Mouse (Mus musculus) urinary bladder, postnatal 25 days (tissue): ENCODE data around the gene Rhov.
A peak's percentile ranks its signal among the peaks of the same experiment; 100 is the strongest.

Source experiments
- DNase-seq: peaks from one replicate; pipeline ENCODE4 v3.0.0; 2022; ENCODE audit warnings: low spot score

The Rhov gene

DNA sequence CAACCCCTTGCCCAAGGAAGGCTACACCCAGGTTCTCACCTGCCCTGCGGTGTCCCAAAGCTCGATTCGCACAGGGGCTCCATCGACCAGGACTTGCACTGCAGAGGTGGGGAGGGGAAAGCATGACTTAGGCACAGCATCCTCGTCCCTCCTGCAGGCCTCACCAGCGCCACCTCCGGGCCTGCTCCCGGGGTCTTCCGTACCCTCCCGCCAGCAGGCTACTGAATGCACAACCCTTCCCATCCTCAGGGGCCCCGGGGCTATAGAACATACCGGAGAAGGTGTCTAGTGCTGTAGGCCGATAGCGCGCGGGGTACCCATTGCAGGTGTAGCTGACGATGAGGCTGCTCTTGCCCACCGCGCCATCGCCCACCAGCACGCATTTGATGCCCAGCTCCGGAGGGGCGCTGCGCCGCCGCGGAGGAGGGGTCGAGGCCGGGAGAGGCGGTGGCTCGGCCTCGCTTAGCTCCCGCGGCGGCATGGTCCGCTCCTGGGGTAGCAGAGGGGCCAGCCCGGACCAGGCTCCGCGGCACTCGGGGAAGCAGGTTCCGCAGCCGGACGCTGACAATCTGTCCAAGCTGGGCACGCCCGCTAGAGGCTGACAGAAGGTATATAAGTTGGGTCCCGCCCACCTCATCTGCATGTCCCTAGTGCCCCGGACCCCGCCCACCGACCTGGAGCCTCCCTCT lies at the start of gene Rhov:
Gene Rhov (minus strand): TSS at position 630 of the 689 bp plus-strand sequence.
- DNase-seq = peak; percentile 71

DNA sequence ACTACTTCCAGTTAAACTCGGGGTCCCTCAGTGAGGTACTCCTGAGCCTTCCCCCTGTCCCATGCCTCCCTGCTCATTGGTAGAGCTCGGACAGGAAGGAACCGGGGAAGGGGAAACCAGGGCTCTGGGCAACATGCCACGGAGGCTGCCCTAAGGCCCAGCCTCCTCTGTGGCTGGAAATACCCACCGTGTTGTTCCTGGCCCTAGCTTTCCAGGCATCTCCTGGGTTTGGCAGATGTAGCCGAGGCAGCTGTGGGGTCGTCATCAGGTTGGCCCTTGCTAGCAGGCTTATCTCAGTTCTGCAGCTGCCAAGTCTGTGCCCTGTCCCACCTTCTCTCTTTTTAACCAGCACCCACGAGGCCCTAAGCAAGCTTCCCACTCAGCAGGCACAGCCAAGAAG lies 49.5 kb upstream of the Rhov start:
- DNase-seq = no peak

DNA sequence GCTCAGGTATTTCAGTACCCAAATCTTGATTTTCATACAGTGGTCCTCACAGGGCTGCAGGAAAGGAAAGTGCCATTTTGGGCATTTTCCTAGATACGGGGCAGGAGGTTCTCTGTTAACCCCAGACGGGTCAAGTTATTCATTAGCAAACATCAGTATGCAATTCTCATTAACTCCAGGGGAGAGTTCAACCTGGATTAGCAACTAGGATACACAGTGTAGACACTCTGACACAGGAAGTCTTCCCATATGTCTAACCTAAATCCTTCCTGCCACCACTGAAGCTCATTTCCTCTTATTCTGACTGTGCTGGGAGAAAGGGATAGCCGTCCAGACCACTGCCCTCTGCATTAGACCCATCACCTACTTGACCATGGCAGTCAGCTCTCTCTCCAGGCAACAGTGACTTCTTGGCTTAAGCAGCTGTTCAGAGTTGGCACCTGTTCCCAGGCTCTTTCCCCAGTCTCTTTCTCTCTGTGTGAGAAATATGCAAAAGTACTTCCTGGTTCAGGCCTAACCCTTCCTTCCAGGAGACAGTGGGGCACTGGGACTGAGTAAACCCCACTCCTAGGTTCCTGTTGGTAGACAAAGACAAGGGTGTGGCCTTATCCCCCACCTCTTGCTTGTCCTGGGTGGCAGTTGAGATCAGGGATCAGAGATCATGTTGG lies 47.1 kb upstream of the Rhov start:
- no peak for DNase-seq

DNA sequence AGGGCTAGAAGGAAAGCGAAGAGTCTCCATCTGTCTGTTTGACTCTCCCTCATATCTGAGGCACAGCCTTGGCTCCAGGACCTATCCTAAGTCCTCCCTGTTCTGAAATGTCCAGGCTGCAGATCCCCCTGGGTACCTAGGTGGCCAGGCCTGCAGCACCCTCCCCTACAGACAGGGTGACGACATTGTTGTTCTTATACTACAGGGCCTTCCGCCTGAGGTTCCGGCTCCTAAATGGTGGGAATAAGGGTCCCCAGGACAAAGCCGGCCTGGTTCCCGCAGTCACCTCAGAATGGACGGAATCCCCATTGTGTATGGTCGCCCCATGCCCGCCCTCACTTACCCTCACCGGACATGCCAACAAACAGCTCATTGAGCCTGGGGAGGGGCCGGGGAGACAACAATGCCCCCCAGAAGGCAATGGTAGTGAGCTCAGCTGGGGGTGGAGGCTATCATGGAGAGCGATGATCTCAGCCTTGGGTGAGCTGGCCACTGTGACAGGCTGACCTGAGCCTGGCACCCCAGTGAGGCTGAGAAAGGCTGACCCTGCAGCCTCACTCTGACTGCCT lies 43.8 kb upstream of the Rhov start:
- no peak for DNase-seq

DNA sequence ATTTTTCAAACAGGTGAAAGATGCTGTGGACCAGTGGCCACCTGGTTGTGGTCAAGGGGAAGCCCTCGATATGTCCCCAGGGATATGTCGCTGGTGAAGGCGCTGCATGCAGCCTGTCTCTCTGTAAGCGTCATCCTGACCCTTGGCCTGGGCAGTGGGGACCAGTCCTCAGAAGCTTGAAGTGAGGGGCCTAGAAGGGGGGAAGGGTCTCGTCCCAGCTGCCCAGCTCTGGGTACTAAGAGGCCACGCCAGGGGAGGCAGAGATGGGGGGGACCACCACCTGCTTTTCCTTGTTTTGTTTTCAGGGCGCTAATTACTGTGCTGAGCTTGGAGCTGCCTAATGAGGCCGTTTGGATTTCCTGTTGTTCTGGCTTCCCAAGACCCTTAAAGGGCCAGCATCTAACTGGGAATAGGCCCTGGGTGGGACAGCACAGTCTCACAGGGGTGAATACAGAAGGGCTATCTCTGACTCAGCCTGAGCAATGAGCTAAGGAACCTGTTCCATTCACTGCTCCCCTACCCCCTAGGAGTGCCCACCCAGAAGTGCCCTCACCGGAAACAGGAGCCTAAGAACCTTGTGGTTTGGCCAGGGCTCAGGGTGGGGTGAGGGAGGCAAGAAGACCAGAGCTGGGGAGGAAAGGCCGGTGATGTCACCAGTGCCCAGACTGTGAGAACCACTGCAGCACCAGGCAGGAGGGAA lies 42.9 kb upstream of the Rhov start:
- no peak for DNase-seq

DNA sequence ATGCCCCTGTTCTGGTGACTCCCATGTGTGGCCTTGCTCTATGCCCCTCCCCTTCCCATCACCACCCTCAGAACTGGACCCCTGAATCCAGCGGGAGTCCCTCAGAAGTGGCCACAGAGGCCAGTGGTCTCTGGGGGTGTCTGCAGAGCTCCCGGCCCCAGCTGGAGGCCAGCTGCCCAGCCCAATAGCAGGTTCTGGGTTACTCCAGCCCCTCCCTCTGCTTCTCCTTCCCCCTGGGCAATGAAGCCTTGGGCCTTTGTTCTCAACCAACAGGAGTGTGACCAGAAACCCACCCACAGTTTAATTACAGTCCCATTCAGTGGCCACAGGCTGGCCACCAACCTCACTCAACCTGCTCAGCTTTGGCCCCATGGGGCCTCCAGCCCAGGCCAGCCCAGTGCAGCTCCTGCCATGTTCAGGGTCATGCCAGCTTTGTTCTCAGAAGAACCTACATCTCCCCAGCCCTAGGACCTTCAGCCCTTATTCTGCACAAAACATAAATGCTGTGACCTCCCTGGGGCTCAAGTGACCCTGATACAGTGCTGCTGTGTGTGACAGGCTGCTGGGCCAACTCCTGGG lies 41.4 kb upstream of the Rhov start:
- no peak for DNase-seq

DNA sequence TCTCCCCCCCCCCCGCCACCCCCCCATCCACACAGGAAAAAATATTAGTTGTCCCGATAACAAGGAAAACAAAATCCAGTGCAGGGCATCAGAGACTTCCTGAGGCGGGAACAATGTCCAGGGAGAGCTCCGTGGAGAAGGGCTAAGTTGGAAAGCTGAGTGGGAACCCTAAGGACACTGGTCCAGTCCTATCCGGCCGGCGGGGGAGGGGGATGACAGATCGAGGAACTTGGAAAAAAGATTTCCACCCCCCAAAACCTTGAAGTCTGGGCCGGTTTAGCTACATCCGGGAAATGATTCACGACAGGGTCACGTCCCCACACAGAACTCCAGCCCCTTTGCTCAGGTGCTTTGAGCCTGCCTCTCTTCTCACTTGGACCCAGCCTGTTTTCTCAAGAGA lies 40.5 kb upstream of the Rhov start:
- DNase-seq = no peak

DNA sequence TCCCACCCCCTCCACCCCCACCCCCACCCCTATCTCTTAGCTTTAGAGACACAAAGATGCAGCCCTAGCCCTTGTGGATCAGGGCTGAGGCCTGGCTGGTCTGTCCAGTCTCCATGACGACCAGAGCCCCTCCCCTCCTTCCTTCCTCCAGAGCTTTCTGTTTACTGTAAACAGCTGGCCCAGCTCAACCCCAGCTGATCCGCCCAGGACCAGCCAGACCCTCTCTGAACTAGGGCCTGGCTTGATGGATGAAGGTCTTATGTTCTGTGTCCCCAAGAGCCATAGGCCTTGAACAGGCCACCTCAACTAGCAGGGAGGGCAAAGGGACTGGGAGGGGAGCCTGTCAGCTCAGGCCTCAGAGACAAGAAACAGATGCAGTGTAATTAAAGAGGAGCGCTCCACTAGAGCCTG lies 33.7 kb upstream of the Rhov start:
- no peak for DNase-seq

DNA sequence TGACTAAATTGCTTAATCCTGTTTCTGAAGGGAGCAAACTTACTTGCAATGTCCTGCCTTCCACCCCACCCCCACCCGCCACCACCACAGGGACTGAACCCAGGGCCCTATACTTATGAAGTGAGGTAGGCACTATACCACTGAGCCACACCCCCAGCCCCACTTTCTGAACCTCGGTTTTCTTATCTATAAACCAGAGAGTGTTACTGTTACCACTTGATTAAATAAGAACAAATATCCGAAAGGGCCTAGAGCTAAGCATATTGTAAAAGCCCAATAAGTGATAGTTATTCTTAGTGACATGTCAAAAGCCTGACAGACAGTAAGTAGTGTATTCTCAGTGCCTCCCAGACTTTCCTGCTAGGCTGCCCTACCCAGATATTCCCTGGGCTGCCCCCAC lies 33.3 kb upstream of the Rhov start:
- DNase-seq = no peak

DNA sequence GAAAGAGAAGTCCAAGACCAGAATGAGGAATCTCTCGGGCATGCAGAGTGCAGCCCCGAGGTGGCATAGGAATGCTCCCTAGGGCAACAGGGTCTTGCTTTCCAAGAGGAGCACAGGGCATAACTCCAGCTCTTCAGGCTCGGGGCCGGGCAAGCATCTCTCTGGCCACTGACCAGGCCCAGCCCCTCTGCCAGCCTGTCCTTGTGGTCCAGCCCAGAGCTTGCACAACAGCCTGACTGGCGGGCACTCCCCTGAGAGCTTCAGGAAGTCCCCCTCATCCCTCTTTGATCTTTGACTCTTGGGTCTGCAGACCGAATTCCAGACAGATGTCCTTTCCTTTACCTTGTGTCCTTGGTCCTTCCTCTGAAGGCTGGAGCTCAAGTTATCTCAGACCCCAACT lies 31.8 kb upstream of the Rhov start:
- DNase-seq = no peak

DNA sequence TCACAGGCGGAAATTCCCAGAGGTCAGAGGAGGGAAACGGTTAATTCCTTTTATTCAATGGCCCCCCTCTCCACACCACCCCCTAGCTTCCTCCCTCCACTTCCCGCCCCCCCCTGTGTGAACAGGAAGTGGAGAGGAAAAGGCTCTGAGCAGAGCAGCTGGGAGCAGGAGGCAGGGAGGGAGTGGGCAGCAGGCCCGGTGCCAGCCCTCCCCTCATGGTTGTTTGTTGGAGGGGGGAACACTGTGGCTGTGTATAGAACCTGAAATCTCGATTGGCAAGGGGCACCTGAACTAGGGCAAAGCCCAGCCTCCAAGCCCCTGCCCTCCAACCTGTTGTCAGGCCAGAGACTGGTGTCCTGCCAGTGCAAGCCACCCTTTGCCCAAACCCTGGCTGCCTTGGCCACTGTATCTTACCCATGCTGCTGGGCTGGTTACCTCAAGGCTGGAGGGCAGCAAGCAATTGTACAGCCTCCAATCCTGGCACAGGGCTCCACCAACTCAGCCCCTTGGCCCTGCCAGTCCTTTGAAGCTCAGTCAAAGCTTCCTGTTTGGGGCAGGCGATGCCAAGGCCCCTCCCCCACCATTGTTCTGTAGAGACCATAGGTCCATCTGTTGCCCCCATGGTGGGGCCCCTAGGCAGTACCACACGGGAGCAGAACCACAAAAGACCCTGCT lies 29.9 kb upstream of the Rhov start:
- no peak for DNase-seq

DNA sequence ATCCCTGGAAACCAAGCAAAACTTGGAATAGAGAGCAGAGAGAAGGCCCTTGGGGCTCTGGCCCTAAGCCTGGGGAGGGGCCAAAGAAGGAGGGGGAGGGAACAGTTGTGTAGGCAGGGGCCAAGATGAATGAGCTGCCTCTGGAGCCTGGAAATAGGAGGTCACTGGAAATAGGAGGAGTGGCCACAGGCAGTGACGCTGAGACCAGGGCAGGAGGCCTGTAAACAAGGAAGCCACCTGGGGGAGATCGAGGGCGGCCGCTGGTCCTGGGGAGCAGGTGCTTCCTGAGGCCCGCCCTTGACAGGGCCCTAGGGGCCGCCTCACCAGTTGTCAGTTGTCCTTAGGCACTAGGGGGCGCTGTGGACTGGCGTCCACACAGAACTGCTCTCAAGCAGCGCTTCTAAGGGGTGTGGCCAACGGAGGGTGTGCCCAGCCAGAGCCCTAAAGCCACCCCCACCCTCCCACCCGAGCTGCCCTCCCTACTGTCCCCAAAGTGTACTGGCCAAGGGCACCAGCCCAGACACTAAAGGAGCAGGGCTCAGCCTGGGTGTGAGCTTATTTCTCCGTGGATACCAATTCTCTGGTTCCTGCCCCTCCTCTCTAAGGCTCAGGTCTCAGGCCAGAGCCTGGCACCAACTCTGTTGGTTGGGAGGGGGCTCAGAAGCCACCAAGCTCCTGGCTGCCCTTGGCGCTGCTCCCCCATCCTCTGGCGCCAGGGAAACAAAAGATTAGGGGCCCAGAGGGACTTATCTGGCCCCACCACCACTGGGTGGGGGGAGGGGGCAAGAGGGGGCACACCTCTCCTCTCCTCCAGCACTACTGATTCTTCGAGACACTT lies 29.1 kb upstream of the Rhov start:
- peak; percentile 68 for DNase-seq

DNA sequence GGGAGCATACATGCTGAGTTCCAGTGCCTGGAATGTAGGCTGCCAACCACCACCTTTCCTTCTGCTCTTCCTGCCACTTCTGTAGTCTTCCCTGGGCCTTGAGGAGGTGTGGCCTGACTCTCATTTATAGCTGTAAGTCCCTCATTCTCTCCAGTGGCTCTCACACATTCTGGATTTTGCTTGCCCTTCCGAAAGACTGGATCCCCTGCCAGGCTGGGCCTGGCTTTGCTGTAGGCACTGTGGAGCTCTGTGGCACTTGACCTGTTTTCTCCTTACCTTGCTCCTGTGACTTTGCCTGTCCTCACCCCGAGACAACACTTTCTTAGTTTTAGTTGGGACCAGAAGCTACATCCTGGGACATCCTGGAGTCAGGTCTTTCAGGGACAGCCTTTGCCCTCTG lies 27.8 kb upstream of the Rhov start:
- no peak for DNase-seq

DNA sequence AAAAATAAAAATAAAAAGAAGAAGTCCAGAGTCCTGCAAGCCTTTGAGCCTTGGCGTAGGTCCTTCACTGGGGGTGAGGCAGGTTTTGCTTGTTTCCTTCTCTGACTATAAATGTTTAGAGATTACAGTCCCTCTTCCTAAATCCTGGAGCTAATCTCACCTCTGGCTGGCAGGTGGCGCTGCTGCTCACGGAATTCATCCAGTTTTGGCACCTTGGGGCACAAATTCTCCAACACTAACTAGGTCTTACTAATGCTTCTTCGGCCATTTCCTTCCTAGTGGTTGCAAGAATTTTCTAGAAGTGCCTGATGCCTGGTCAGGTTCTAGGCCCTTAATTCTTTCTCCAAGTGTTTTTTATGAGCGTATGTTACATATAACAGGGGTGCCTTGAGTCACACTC lies 27.3 kb upstream of the Rhov start:
- peak; percentile 44 for DNase-seq

DNA sequence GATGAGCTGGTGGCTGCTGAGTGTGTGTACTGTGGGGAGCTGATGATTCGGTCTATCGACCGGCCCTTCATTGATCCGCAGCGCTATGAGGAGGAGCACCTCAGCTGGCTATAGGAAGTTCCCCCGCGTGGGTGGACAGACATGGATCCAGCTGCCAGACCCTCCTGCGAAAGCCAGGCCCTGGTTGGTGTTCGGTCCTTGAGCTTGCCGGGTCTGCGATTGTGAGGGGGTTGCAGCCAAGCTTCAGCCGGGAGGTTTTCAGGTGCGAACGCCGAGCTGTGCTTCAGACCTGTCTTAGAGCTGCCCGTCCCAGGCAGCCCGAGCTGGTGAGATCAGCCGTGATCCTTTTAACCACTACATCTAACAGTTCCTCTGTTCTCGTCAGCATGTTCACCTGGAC lies 26.4 kb upstream of the Rhov start:
- DNase-seq = no peak

DNA sequence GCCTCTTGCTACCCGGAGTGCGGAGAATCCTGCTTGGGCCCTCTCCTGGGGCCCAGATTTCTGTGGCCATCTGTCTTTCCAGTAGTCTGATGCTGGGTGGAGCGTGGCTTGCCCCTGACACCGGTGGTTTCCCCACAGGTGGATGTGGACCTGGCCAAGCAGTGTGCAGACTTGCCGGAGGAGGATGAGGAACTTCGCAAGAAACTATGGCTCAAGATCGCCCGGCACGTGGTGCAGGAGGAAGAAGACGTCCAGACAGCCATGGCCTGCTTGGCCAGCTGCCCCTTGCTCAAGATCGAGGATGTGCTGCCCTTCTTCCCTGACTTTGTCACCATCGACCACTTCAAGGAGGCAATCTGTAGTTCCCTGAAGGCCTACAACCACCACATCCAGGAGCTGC lies 25.7 kb upstream of the Rhov start:
- DNase-seq = no peak

DNA sequence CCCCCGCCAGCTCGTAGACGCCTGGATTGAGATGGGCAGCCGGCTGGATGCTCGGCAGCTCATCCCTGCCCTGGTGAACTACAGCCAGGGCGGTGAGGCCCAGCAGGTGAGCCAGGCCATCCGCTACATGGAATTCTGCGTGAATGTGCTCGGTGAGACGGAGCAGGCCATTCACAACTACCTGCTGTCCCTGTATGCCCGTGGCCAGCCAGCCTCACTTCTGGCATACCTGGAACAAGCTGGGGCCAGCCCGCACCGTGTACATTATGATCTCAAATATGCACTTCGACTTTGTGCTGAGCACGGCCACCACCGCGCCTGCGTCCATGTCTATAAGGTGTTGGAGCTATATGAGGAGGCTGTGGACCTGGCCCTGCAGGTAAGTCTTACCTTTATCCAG lies 23.3 kb upstream of the Rhov start:
- no peak for DNase-seq

DNA sequence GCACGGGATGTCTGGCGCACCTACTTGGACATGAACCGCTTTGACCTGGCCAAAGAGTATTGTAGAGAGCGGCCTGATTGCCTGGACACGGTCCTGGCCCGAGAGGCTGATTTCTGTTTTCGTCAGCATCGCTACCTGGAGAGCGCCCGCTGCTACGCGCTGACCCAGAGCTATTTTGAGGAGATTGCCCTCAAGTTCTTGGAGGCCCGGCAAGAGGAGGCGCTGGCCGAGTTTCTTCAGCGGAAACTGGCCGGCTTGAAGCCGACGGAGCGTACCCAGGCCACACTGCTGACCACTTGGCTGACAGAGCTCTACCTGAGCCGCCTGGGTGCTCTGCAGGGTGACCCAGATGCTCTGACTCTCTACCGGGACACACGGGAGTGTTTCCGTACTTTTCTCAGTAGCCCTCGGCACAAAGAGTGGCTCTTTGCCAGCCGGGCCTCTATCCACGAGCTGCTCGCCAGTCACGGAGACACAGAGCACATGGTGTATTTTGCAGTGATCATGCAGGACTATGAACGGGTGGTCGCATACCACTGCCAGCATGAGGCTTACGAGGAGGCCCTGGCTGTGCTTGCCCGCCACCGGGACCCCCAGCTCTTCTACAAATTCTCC lies 22.8 kb upstream of the Rhov start:
- no peak for DNase-seq

DNA sequence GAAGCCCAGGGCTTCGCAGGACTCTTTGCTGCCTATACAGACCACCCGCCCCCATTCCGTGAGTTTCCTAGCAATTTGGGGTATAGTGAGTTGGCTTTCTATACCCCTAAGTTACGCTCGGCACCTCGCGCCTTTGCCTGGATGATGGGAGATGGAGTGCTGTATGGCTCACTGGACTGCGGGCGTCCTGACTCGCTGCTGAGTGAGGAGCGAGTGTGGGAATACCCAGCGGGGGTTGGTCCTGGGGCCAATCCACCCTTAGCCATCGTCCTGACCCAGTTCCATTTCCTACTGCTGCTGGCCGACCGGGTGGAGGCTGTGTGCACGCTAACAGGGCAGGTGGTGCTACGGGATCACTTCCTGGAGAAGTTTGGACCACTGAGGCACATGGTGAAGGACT lies 22.2 kb upstream of the Rhov start:
- DNase-seq = no peak

DNA sequence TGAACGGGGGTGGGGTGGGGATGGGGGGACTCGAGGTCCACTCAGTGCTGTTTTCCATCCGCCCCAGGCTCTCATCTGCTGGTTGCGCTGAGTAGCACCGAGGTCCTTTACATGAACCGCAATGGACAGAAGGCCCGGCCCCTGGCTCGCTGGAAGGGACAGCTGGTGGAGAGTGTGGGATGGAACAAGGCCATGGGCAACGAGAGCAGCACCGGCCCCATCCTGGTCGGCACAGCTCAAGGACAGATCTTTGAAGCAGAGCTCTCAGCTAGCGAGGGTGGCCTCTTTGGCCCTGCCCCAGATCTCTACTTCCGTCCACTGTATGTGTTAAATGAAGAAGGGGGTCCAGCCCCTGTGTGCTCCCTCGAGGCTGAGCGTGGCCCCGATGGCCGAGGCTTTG lies 21.8 kb upstream of the Rhov start:
- DNase-seq = no peak

DNA sequence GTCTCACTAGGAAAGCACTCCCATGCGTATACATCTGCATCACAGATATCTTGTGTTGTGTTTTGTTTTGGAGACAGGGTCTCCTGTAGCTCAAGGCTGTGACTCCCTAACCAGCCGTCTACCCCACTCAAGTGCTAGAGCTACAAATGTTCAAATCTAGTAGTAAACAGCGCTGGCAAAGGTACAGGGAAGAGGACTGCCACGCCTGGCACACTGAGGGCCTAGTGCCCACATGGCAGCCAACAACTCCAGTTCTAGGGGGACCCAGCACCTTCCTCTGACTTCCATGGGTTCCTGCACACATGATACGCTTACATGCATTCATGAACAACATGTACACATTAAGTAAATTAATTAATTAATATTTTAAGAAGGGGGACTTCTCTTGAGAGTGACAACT lies 21.2 kb upstream of the Rhov start:
- DNase-seq = no peak
